Mouse (Mus musculus): ENCODE results near the gene Siglecg. TPM values are rescaled to one million over a fixed set of nuclear protein-coding genes. Genes with fewer than 3 reads are reported as not detected.
"Not testable (repeated sequence)": the region's sequence is repeated elsewhere in the genome, so short reads cannot be mapped to it uniquely, and the experiment has no call there.

Siglecg gene
- total RNA-seq (2021), result under 1 TPM in 1 of 2 experiments, not detected in 1; 0.33 TPM
- long read RNA-seq, experiment 1, result 0 reads
- long read RNA-seq, experiment 2, result 0 reads

- no peak for DNase-seq
These were observed at the start of gene Siglecg for GRCm38 (mm10) chr7:43408131-43408553. TSS of gene Siglecg (plus strand) at chr7:43408204.

GRCm38 (mm10) chr7:43358556-43358955 is 49.4 kb upstream of the Siglecg start:
- peak; percentile 64 to 79 for DNase-seq

- DNase-seq, result no peak
These were observed 46.6 kb upstream of the Siglecg start for GRCm38 (mm10) chr7:43361442-43361841.

- no peak for DNase-seq
These were observed 46.0 kb upstream of the Siglecg start for GRCm38 (mm10) chr7:43362021-43362420.

- peak; percentile 6 to 34 for DNase-seq
These were observed 29.8 kb upstream of the Siglecg start for GRCm38 (mm10) chr7:43378226-43378625.

- no peak for DNase-seq
These were observed 15.5 kb upstream of the Siglecg start for GRCm38 (mm10) chr7:43392349-43393121.

- DNase-seq, result no peak
These were observed 8.5 kb upstream of the Siglecg start for GRCm38 (mm10) chr7:43399501-43399900.

GRCm38 (mm10) chr7:43402718-43403117 is 5.3 kb upstream of the Siglecg start:
- DNase-seq, result no peak

- DNase-seq, result no peak
These were observed 431 bp upstream of the Siglecg start for GRCm38 (mm10) chr7:43407573-43407972.

GRCm38 (mm10) chr7:43409084-43409483 is 1.1 kb downstream of the Siglecg start:
- no peak for DNase-seq

GRCm38 (mm10) chr7:43411724-43412123 is 3.7 kb downstream of the Siglecg start:
- DNase-seq, result not testable (repeated sequence)

- no peak for DNase-seq
These were observed 9.3 kb downstream of the Siglecg start for GRCm38 (mm10) chr7:43417298-43417697.

- DNase-seq, result peak; percentile 89 to 92
These were observed 15.1 kb downstream of the Siglecg start for GRCm38 (mm10) chr7:43422995-43423617.

GRCm38 (mm10) chr7:43423991-43424625 is 16.1 kb downstream of the Siglecg start:
- no peak for DNase-seq

GRCm38 (mm10) chr7:43427406-43427805 is 19.4 kb downstream of the Siglecg start, which contains the start of gene Lim2:
TSS of gene Lim2 (plus strand) at chr7:43427670.
- no peak for DNase-seq

- no peak for DNase-seq
These were observed 21.5 kb downstream of the Siglecg start for GRCm38 (mm10) chr7:43429500-43429899.

- DNase-seq, result no peak
These were observed 24.9 kb downstream of the Siglecg start for GRCm38 (mm10) chr7:43432891-43433290.

- no peak for DNase-seq
These were observed 26.7 kb downstream of the Siglecg start for GRCm38 (mm10) chr7:43434676-43435075.

GRCm38 (mm10) chr7:43436341-43437255 is 28.6 kb downstream of the Siglecg start, which contains the start of gene Nkg7:
TSS of gene Nkg7 (plus strand) at chr7:43437073.
- DNase-seq, result no peak

GRCm38 (mm10) chr7:43438611-43439010 is 30.6 kb downstream of the Siglecg start:
- DNase-seq, result no peak

- no peak for DNase-seq
These were observed 32.5 kb downstream of the Siglecg start, which contains the start of gene Cldnd2 for GRCm38 (mm10) chr7:43440482-43440881. TSS of gene Cldnd2 (plus strand) at chr7:43440782.

GRCm38 (mm10) chr7:43441071-43441470 is 33.1 kb downstream of the Siglecg start:
- no peak for DNase-seq
